Mouse (Mus musculus) left cerebral cortex, postnatal 25 days (tissue): ENCODE data around the gene Galnt17. TPM values are rescaled to one million over a fixed set of nuclear protein-coding genes. Genes with fewer than 3 reads are reported as not detected.

Source experiments
- DNase-seq, 2 experiments: peaks; one replicate each; pipeline ENCODE4 v3.0.0; 2022; ENCODE audit warnings: low spot score in 2 of 2, mixed read lengths in 1 of 2
- intact Hi-C: fragments of 180-260 bp; cut with DNase I; formaldehyde crosslinking; loops from one replicate; pipeline ENCODE4 v1.15.1; 2025
- total RNA-seq, 2 experiments: library from RNA; stranded (reverse); gene quantifications; 2 replicates each; pipeline ENCODE4 v1.2.3; 2021

Gene Galnt17
- total RNA-seq, 2 experiments from 2014 or later, result 36.0 to 36.2 TPM

GRCm38 (mm10) chr5:131250701-131251636, 57.3 kb downstream of the Galnt17 start:
- no peak for DNase-seq
- intact Hi-C loops, result no loop called here

GRCm38 (mm10) chr5:131248416-131248815, 59.9 kb downstream of the Galnt17 start:
- intact Hi-C loops, result no loop called here
- DNase-seq, result no peak

GRCm38 (mm10) chr5:131246591-131246990, 61.7 kb downstream of the Galnt17 start:
- intact Hi-C loops, result no loop called here
- no peak for DNase-seq

GRCm38 (mm10) chr5:131241689-131242088, 66.6 kb downstream of the Galnt17 start:
- intact Hi-C loops, result no loop called here
- DNase-seq, result peak in 1 of 2 experiments; percentile 59

- intact Hi-C loops, result no loop called here
- DNase-seq, result no peak
Observed at GRCm38 (mm10) chr5:131239813-131240212, 68.5 kb downstream of the Galnt17 start.

- intact Hi-C loops, result no loop called here
- DNase-seq, result no peak
Observed at GRCm38 (mm10) chr5:131236906-131237305, 71.4 kb downstream of the Galnt17 start.

GRCm38 (mm10) chr5:131233828-131234227, 74.5 kb downstream of the Galnt17 start:
- DNase-seq, result no peak
- intact Hi-C loops, result no loop called here

- intact Hi-C loops, result no loop called here
- peak in 1 of 2 experiments; percentile 18 for DNase-seq
Observed at GRCm38 (mm10) chr5:131231060-131231459, 77.2 kb downstream of the Galnt17 start.

- peak in 1 of 2 experiments; percentile 24 for DNase-seq
- intact Hi-C loops, result no loop called here
Observed at GRCm38 (mm10) chr5:131229744-131230143, 78.6 kb downstream of the Galnt17 start.

GRCm38 (mm10) chr5:131223416-131223815, 84.9 kb downstream of the Galnt17 start:
- intact Hi-C loops, result no loop called here
- DNase-seq, result no peak

GRCm38 (mm10) chr5:131222498-131223244, 85.6 kb downstream of the Galnt17 start:
- DNase-seq, result peak in 1 of 2 experiments; percentile 28
- intact Hi-C loops, result no loop called here

- intact Hi-C loops, result no loop called here
- no peak for DNase-seq
Observed at GRCm38 (mm10) chr5:131218221-131218620, 90.1 kb downstream of the Galnt17 start.

- intact Hi-C loops, result no loop called here
- no peak for DNase-seq
Observed at GRCm38 (mm10) chr5:131211618-131212017, 96.7 kb downstream of the Galnt17 start.

- intact Hi-C loops, result no loop called here
- no peak for DNase-seq
Observed at GRCm38 (mm10) chr5:131201146-131201545, 107.2 kb downstream of the Galnt17 start.

GRCm38 (mm10) chr5:131192311-131192710, 116.0 kb downstream of the Galnt17 start:
- intact Hi-C loops, result no loop called here
- DNase-seq, result no peak

GRCm38 (mm10) chr5:131184566-131184965, 123.7 kb downstream of the Galnt17 start:
- no peak for DNase-seq
- intact Hi-C loops, result loop anchor here (5.0 to 10.0 kb wide), 3 partner anchors 67 to 320 kb away; no protein-coding TSS in a partner anchor

- peak; percentile 59 to 91 for DNase-seq
- intact Hi-C loops, result loop anchor here (1.0 to 10.0 kb wide), 6 partner anchors 46 to 316 kb away; no protein-coding TSS in a partner anchor
Observed at GRCm38 (mm10) chr5:131181231-131181630, 127.1 kb downstream of the Galnt17 start.

GRCm38 (mm10) chr5:131180756-131181155, 127.5 kb downstream of the Galnt17 start:
- DNase-seq, result peak in 1 of 2 experiments; percentile 28
- intact Hi-C loops, result loop anchor here (1.0 to 10.0 kb wide), 6 partner anchors 45 to 316 kb away; no protein-coding TSS in a partner anchor

GRCm38 (mm10) chr5:131177851-131178250, 130.4 kb downstream of the Galnt17 start:
- DNase-seq, result no peak
- intact Hi-C loops, result no loop called here

GRCm38 (mm10) chr5:131177168-131177567, 131.1 kb downstream of the Galnt17 start:
- no peak for DNase-seq
- intact Hi-C loops, result no loop called here
